Comparison of ENCODE assay signal across 23 mouse cellular contexts in the genomic region with DNA sequence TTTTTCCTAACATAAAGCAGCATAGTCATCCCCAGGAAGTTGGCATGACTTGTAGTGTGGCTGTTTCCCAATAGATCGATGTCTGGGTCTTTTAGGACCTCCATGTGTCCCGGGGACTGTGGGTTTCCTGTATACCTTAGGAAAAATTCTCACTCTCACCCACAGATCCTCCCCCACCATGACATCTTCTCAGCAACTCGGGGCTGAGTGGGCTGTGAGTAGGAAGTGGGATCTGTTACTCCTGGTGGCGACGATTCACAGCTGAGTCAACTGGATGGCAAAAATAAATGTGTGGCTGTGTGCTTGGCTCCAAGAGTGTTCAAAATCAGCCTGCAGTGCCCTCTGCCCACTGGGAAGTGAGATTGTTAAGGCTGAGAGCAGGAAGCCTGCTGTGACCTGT.
DNase-seq lines count a peak whose midpoint lies in the region; ATAC-seq lines count a peak whose summit lies in the region.
"Had no signal": no experiment of that assay in that cellular context is flagged by ENCODE, and none has a peak within 500 bp of the region (broad histone marks: within the 10 kb centered on the region; RNA-seq: fewer than 3 reads in every experiment).

No protein-coding gene starts in this region.

- peak; percentile 97 for ATAC-seq in frontal cortex, adult (ENCODE audit: low TSS enrichment)
- ATAC-seq in midbrain, embryonic 13.5 days: no peak
- no peak for ATAC-seq in forebrain, embryonic 13.5 days
- ATAC-seq: forebrain, embryonic 15.5 days; inflammation-experienced regulatory T-cells, adult 6 months had no signal

- H3K4me2 ChIP-seq in midbrain, embryonic 13.5 days (replicated peaks): no peak overlapping the region
- no peak overlapping the region for H3K4me2 ChIP-seq in forebrain, embryonic 13.5 days
- H3K4me2 ChIP-seq: embryonic facial prominence, embryonic 15.5 days; forebrain, embryonic 15.5 days; hindbrain, embryonic 14.5 days; limb, embryonic 13.5 days; liver, embryonic 13.5 days; lung, embryonic 14.5 days had no signal

- no peak overlapping the region for H3K27ac ChIP-seq in midbrain, embryonic 13.5 days
- no peak overlapping the region for H3K27ac ChIP-seq in forebrain, embryonic 13.5 days
- H3K27ac ChIP-seq: embryonic facial prominence, embryonic 15.5 days; forebrain, embryonic 15.5 days; gastrocnemius, adult 2 months; hindbrain, embryonic 14.5 days; kidney, postnatal 0 days; limb, embryonic 13.5 days; liver, embryonic 13.5 days; stomach, postnatal 0 days had no signal

- no peak overlapping the region for H3K4me3 ChIP-seq in midbrain, embryonic 13.5 days (replicated peaks)
- no peak overlapping the region for H3K4me3 ChIP-seq in forebrain, embryonic 13.5 days
- H3K4me3 ChIP-seq: embryonic facial prominence, embryonic 15.5 days; forebrain, embryonic 15.5 days; gastrocnemius, adult 2 months; limb, embryonic 13.5 days; liver, embryonic 13.5 days had no signal

- H3K9ac ChIP-seq in midbrain, embryonic 13.5 days (replicated peaks): no peak overlapping the region
- H3K9ac ChIP-seq in forebrain, embryonic 13.5 days: no peak overlapping the region
- H3K9ac ChIP-seq: embryonic facial prominence, embryonic 15.5 days; forebrain, embryonic 15.5 days; hindbrain, embryonic 14.5 days; limb, embryonic 13.5 days; liver, embryonic 13.5 days; lung, embryonic 14.5 days had no signal

- H3K27me3 ChIP-seq in midbrain, embryonic 13.5 days: no peaks in the 10 kb centered on the region
- H3K27me3 ChIP-seq in forebrain, embryonic 13.5 days: no peaks in the 10 kb centered on the region
- H3K27me3 ChIP-seq: embryonic facial prominence, embryonic 15.5 days; forebrain, embryonic 15.5 days; limb, embryonic 13.5 days; liver, embryonic 13.5 days had no signal

- WGBS in midbrain, embryonic 13.5 days: 91% methylated on average over 5 of the region's 5 CpGs
- 86% methylated on average over 5 of the region's 5 CpGs for WGBS in forebrain, embryonic 13.5 days

- H3K4me1 ChIP-seq in midbrain, embryonic 13.5 days (replicated peaks): no peaks in the 10 kb centered on the region
- H3K4me1 ChIP-seq in forebrain, embryonic 13.5 days: no peaks in the 10 kb centered on the region
- H3K4me1 ChIP-seq: embryonic facial prominence, embryonic 15.5 days; forebrain, embryonic 15.5 days; limb, embryonic 13.5 days; liver, embryonic 13.5 days had no signal

- DNase-seq in frontal cortex, postnatal 14 days (ENCODE audit: low spot score in 2 of 2): no peak
- peak; percentile 66 to 80 for DNase-seq in left cerebral cortex, adult 18-20 months (ENCODE audit: low spot score in 2 of 2)
- no peak for DNase-seq in left cerebral cortex, postnatal 4 days
- peak; percentile 25 to 89 for DNase-seq in left cerebral cortex, postnatal 25 days (ENCODE audit: low spot score in 2 of 2)
- peak; percentile 80 for DNase-seq in telencephalon, adult 2 months (ENCODE audit: low read depth, low spot score)
- DNase-seq: adrenal gland, postnatal 10 days; cerebellum, adult 8-10 months; gastrocnemius, adult 2 months; heart, postnatal 4 days; kidney, adult 18-20 months; liver, embryonic 13.5 days; lung, embryonic 14.5 days; midbrain, embryonic 14.5 days had no signal

- intact Hi-C loops in left cerebral cortex, postnatal 4 days (cut with DNase I): no loop called here
- intact Hi-C loops in left cerebral cortex, postnatal 25 days (cut with DNase I): no loop called here

- no peaks in the 10 kb centered on the region for H3K36me3 ChIP-seq in midbrain, embryonic 13.5 days
- no peaks in the 10 kb centered on the region for H3K36me3 ChIP-seq in forebrain, embryonic 13.5 days (ENCODE audit: poor library complexity, severe bottlenecking)
- H3K36me3 ChIP-seq: embryonic facial prominence, embryonic 15.5 days; forebrain, embryonic 15.5 days; limb, embryonic 13.5 days; liver, embryonic 13.5 days had no signal

- H3K9me3 ChIP-seq in midbrain, embryonic 13.5 days: no peaks in the 10 kb centered on the region; the same call in 1 of the 2 replicates
- 0 out of 2 replicates have a peak, but pooled peaks cover 6% of the 10 kb centered on the region for H3K9me3 ChIP-seq in forebrain, embryonic 13.5 days (replicated peaks)
- H3K9me3 ChIP-seq: forebrain, embryonic 15.5 days; liver, embryonic 13.5 days had no signal

Comparison
In these comparisons a context has a peak if more than half of its experiments do, and no peak if none do; other contexts are left out.
1. DNase-seq: peak in left cerebral cortex, adult 18-20 months (2 of 2), left cerebral cortex, postnatal 25 days (2 of 2) and telencephalon, adult 2 months (single experiment); none in frontal cortex, postnatal 14 days (0 of 2) and left cerebral cortex, postnatal 4 days (single experiment).